Comparison of ENCODE assay signal across 1 mouse cellular context in the genomic region with DNA sequence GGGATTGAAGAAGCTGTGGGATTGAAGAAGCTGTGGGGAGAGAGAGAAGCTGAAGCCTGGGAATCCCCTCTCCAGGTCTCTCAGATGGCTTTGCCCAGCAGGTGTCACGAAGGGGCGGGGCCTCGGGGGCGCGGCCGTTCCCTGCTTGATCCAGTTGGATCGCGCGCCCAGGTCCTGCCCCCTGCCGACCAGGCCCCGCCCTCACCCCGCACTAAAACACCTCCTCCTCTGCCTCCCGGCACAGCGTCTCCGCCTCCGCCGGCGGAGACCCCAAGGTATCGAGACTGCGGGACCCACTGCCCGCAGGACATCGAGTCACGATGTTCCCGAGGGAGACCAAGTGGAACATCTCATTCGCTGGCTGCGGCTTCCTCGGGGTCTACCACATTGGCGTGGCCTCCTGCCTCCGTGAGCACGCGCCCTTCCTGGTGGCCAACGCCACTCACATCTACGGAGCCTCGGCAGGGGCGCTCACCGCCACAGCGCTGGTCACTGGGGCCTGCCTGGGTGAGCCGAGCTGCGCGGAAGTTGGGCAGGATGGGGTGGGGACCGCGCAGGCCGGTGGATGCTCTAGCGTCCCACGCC.
TF ChIP-seq lines count a peak whose summit lies in the region.

TSS of gene Pnpla2 (plus strand) at position 232 of the 585 bp plus-strand sequence.

TF ChIP-seq in MEL, 35 proteins besides CTCF, POLR2A, EP300 and RAD21 (continued from another document):
- TF ChIP-seq MEF2A (IDR thresholded peaks at IDR 0.05; ENCODE audit: extremely low read depth, insufficient replicate concordance, low read depth, low read length, poor library complexity, severe bottlenecking) (no peak), USF1 (IDR thresholded peaks at IDR 0.05; ENCODE audit: low read depth, low read length) (no peak), GATA1 (IDR thresholded peaks at IDR 0.05; ENCODE audit: low read depth, low read length) (no peak), TAL1 (IDR thresholded peaks at IDR 0.05; ENCODE audit: low read length) (no peak), MAFK (IDR thresholded peaks at IDR 0.05; ENCODE audit: borderline replicate concordance, low read depth, low read length) (no peak), ZKSCAN1 (IDR thresholded peaks at IDR 0.05; ENCODE audit: low read depth, low read length) (no peak), SIN3A (IDR thresholded peaks at IDR 0.05; ENCODE audit: low read length) (peak; percentile 74), USF2 (IDR thresholded peaks at IDR 0.05; ENCODE audit: borderline replicate concordance in 1 of 2, insufficient read depth in 1 of 2, low read depth in 1 of 2, low read length in 2 of 2) (no peak), NRF1 (IDR thresholded peaks at IDR 0.05; ENCODE audit: insufficient read depth, low read depth, low read length, poor library complexity, severe bottlenecking) (peak; percentile 62), JUND (IDR thresholded peaks at IDR 0.05; ENCODE audit: low read depth, low read length) (no peak), MXI1 (IDR thresholded peaks at IDR 0.05; ENCODE audit: low read depth, low read length) (peak; percentile 85), POLR2AphosphoS5 (IDR thresholded peaks at IDR 0.05; ENCODE audit: borderline replicate concordance, low read depth, low read length) (0 out of 2 replicates have a peak, but pooled peaks have one; percentile 51), POLR2AphosphoS2 (IDR thresholded peaks at IDR 0.05; ENCODE audit: low read length) (peak; percentile 77; the same call in 1 of the 2 replicates), ELF1 (IDR thresholded peaks at IDR 0.05; ENCODE audit: low read depth, low read length) (no peak), ZMIZ1 (IDR thresholded peaks at IDR 0.05; ENCODE audit: low read depth, low read length) (peak; percentile 75), MYB (IDR thresholded peaks at IDR 0.05; ENCODE audit: low read depth, low read length) (no peak), ZC3H11A (IDR thresholded peaks at IDR 0.05; ENCODE audit: low read depth, low read length) (no peak)
